Mouse (Mus musculus): Measurements from ENCODE around the gene Gm43738. TPM values are rescaled to one million over a fixed set of nuclear protein-coding genes. Genes with fewer than 3 reads are reported as not detected.

Gene Gm43738
- polyA plus RNA-seq, 1 experiment from 2014 or later = not detected

DNA sequence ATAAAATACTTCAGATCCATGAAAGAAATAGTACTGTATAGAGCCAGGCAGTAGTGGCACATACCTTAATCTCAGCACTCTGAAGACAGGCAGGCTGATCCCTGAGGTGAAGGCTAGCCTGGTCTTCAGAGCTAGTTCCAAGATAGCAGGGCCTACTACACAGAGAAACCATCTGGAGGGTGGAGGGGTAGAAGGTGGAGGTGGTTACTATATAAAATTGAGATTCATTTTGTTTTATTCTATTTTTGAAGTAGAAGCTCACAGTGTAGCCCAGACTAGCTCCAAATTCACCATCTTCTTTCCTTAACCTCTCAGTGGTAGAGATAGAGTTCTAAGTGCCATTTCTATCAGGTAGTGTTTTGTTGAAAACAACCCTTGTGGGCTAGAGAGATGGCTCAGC, 33.6 kb downstream of the Gm43738 start:
- no peak overlapping the region for H3K9ac ChIP-seq (replicated peaks; ENCODE audit: low read length)
- peaks cover 80% of the 10 kb centered on the region for H3K36me3 ChIP-seq (ENCODE audit: insufficient read depth, low read length)
- no peak for ATAC-seq (ENCODE audit: low FRiP score, low TSS enrichment)
- no peak overlapping the region for H3K27ac ChIP-seq (ENCODE audit: low read length)
- no peak overlapping the region for H3K4me2 ChIP-seq (replicated peaks; ENCODE audit: low read depth, low read length)
- no peaks in the 10 kb centered on the region for H3K27me3 ChIP-seq (ENCODE audit: insufficient read depth, low read length)
- H3K4me1 ChIP-seq (ENCODE audit: insufficient read depth, low read length) = no peaks in the 10 kb centered on the region
- no peaks in the 10 kb centered on the region for H3K9me3 ChIP-seq (ENCODE audit: low read length)
- no peak overlapping the region for H3K4me3 ChIP-seq (ENCODE audit: low read length)

DNA sequence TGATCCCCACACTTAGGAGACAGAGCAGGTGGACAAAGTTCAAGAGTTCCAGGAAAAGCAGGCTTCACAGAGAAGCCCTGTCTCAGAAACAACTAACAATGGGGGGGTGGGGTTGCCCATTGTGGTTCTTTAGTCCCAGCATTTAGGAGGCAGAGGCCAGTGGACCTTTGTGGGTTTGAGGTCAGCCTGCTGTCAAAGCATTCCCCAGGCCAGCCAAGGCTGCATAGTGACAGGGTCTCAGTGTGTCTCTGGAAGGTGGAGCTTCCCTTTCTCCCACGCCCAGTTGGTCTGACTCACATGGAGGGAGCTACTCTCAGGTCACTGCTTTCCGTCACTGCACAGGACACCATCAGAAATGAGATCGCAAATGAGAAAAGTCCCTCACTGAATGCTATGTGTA, 39.2 kb downstream of the Gm43738 start:
- H3K4me1 ChIP-seq (ENCODE audit: insufficient read depth, low read length) = no peaks in the 10 kb centered on the region
- 86% methylated on average over 3 of the region's 3 CpGs for WGBS
- H3K27me3 ChIP-seq (ENCODE audit: insufficient read depth, low read length) = no peaks in the 10 kb centered on the region
- H3K4me2 ChIP-seq (replicated peaks; ENCODE audit: low read depth, low read length) = no peak overlapping the region
- no peak overlapping the region for H3K4me3 ChIP-seq (ENCODE audit: low read length)
- no peaks in the 10 kb centered on the region for H3K9me3 ChIP-seq (ENCODE audit: low read length)
- H3K9ac ChIP-seq (replicated peaks; ENCODE audit: low read length) = no peak overlapping the region
- no peak overlapping the region for H3K27ac ChIP-seq (ENCODE audit: low read length)
- ATAC-seq (ENCODE audit: low FRiP score, low TSS enrichment) = no peak
- peaks cover 62% of the 10 kb centered on the region for H3K36me3 ChIP-seq (ENCODE audit: insufficient read depth, low read length)

DNA sequence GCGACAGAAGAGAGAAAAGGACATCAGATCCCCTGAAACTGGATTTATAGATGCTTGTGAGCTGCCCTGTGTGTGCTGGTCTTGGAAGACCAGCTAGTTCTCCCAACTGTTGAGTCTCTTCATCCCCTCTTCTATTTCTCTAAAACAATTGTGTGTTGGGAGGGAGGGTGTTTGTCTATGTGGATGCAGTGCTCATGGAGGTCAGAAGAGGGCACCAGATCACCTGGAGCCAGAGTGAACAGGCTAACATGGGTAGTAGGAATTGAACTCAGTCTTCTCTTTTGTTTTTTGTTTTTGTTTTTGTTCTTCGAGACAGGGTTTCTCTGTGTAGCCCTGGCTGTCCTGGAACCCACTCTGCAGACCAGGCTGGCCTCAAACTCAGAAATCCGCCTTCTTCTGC, 42.1 kb downstream of the Gm43738 start:
- no peaks in the 10 kb centered on the region for H3K9me3 ChIP-seq (ENCODE audit: low read length)
- no peaks in the 10 kb centered on the region for H3K4me1 ChIP-seq (ENCODE audit: insufficient read depth, low read length)
- H3K4me3 ChIP-seq (ENCODE audit: low read length) = no peak overlapping the region
- no peak overlapping the region for H3K9ac ChIP-seq (replicated peaks; ENCODE audit: low read length)
- 90% methylated on average over 3 of the region's 3 CpGs for WGBS
- H3K27me3 ChIP-seq (ENCODE audit: insufficient read depth, low read length) = no peaks in the 10 kb centered on the region
- no peak overlapping the region for H3K27ac ChIP-seq (ENCODE audit: low read length)
- no peak overlapping the region for H3K4me2 ChIP-seq (replicated peaks; ENCODE audit: low read depth, low read length)
- no peak for ATAC-seq (ENCODE audit: low FRiP score, low TSS enrichment)
- H3K36me3 ChIP-seq (ENCODE audit: insufficient read depth, low read length) = peaks cover 62% of the 10 kb centered on the region

DNA sequence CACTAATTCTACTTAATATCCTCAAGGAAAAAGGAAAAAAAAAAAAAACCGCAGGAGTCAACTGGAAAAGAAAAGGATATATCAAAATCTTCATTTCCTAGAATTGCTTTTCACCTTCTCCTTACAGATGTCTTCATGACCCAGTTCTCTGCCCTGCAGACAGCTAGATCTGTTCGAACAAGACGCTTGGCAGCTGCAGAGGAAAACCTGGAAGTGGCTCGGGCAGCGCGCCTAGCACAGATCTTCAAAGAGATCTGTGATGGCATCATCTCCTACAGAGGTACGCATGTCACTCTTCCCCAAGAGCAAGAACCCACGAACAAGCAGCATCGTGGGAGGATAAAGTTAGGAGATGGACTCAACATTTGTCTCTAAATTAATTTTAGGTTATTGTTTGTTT, 42.5 kb downstream of the Gm43738 start:
- Histone ChIP-seq H3K9me3 (ENCODE audit: low read length) (no peaks in the 10 kb centered on the region), H3K4me2 (replicated peaks; ENCODE audit: low read depth, low read length) (no peak overlapping the region), H3K4me1 (ENCODE audit: insufficient read depth, low read length) (no peaks in the 10 kb centered on the region), H3K27me3 (ENCODE audit: insufficient read depth, low read length) (no peaks in the 10 kb centered on the region), H3K9ac (replicated peaks; ENCODE audit: low read length) (no peak overlapping the region), H3K36me3 (ENCODE audit: insufficient read depth, low read length) (peaks cover 61% of the 10 kb centered on the region), H3K4me3 (ENCODE audit: low read length) (no peak overlapping the region), H3K27ac (ENCODE audit: low read length) (no peak overlapping the region)
- 93% methylated on average over 9 of the region's 9 CpGs for WGBS
- no peak for ATAC-seq (ENCODE audit: low FRiP score, low TSS enrichment)

DNA sequence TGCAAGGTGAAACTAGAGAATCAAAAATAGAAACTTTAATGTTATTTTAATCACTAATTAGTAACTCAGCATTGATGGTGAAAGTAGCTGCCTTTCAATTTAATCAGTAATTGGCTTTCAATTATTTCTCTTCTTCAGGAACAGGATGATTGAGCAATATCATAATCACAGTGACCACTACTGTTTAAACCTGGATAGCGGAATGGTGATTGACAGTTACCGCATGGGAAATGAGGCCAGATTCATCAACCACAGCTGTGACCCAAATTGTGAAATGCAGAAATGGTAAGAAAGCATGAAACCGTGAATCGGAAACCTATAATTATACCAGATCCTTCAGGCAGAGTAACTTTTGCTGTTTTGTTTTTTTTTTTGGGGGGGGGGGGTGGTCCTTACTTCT, 57.5 kb downstream of the Gm43738 start:
- Histone ChIP-seq H3K4me1 (ENCODE audit: insufficient read depth, low read length) (no peaks in the 10 kb centered on the region), H3K27ac (ENCODE audit: low read length) (no peak overlapping the region), H3K27me3 (ENCODE audit: insufficient read depth, low read length) (no peaks in the 10 kb centered on the region), H3K9ac (replicated peaks; ENCODE audit: low read length) (no peak overlapping the region), H3K9me3 (ENCODE audit: low read length) (no peaks in the 10 kb centered on the region), H3K4me2 (replicated peaks; ENCODE audit: low read depth, low read length) (no peak overlapping the region), H3K36me3 (ENCODE audit: insufficient read depth, low read length) (peaks cover 52% of the 10 kb centered on the region), H3K4me3 (ENCODE audit: low read length) (no peak overlapping the region)
- no peak for ATAC-seq (ENCODE audit: low FRiP score, low TSS enrichment)
- WGBS = 96% methylated on average over 4 of the region's 4 CpGs

Other genes starting within 250 kb of the Gm43738 start
- gene Msto1, start 187.1 kb downstream of the Gm43738 start, polyA plus RNA-seq (2015; fragmentation: Nextera tagmentation; extraction: Ambion mirVana) = 61.9 and 69.8 TPM in 2 replicates
- 16.6 and 22.1 TPM in 2 replicates for gene Ash1l, start 150.5 kb downstream of the Gm43738 start, polyA plus RNA-seq (2015; fragmentation: Nextera tagmentation; extraction: Ambion mirVana)
- gene Dap3, start 149.9 kb downstream of the Gm43738 start, polyA plus RNA-seq (2015; fragmentation: Nextera tagmentation; extraction: Ambion mirVana) = 161 and 163 TPM in 2 replicates
- 21.3 and 22.5 TPM in 2 replicates for gene Rusc1, start 7.8 kb downstream of the Gm43738 start, polyA plus RNA-seq (2015; fragmentation: Nextera tagmentation; extraction: Ambion mirVana)
- gene Fdps, start 860 bp upstream of the Gm43738 start, polyA plus RNA-seq (2015; fragmentation: Nextera tagmentation; extraction: Ambion mirVana) = 175 and 179 TPM in 2 replicates
- gene Pklr, start 35.0 kb upstream of the Gm43738 start, polyA plus RNA-seq (2015; fragmentation: Nextera tagmentation; extraction: Ambion mirVana) = 4.7 and 5.0 TPM in 2 replicates
- gene Hcn3, start 59.1 kb upstream of the Gm43738 start, polyA plus RNA-seq (2015; fragmentation: Nextera tagmentation; extraction: Ambion mirVana) = 1.8 and 2.0 TPM in 2 replicates
- 29.1 and 30.6 TPM in 2 replicates for gene Clk2, start 63.7 kb upstream of the Gm43738 start, polyA plus RNA-seq (2015; fragmentation: Nextera tagmentation; extraction: Ambion mirVana)
- gene Scamp3, start 76.4 kb upstream of the Gm43738 start, polyA plus RNA-seq (2015; fragmentation: Nextera tagmentation; extraction: Ambion mirVana) = 140 TPM in 2 replicates
- 43.6 and 51.2 TPM in 2 replicates for gene Fam189b, start 82.0 kb upstream of the Gm43738 start, polyA plus RNA-seq (2015; fragmentation: Nextera tagmentation; extraction: Ambion mirVana)
- gene Gba, start 101.8 kb upstream of the Gm43738 start, polyA plus RNA-seq (2015; fragmentation: Nextera tagmentation; extraction: Ambion mirVana) = 54.9 and 56.1 TPM in 2 replicates
- gene Thbs3, start 114.1 kb upstream of the Gm43738 start, polyA plus RNA-seq (2015; fragmentation: Nextera tagmentation; extraction: Ambion mirVana) = 18.2 and 18.4 TPM in 2 replicates
- gene Mtx1, start 126.0 kb upstream of the Gm43738 start, polyA plus RNA-seq (2015; fragmentation: Nextera tagmentation; extraction: Ambion mirVana) = 227 and 235 TPM in 2 replicates
- 20.0 and 23.6 TPM in 2 replicates for gene Muc1, start 128.0 kb upstream of the Gm43738 start, polyA plus RNA-seq (2015; fragmentation: Nextera tagmentation; extraction: Ambion mirVana)
- gene Krtcap2, start 144.9 kb upstream of the Gm43738 start, polyA plus RNA-seq (2015; fragmentation: Nextera tagmentation; extraction: Ambion mirVana) = 272 and 300 TPM in 2 replicates
- 4.7 and 6.0 TPM in 2 replicates for gene Trim46, start 145.2 kb upstream of the Gm43738 start, polyA plus RNA-seq (2015; fragmentation: Nextera tagmentation; extraction: Ambion mirVana)
- 127 and 146 TPM in 2 replicates for gene Dpm3, start 158.3 kb upstream of the Gm43738 start, polyA plus RNA-seq (2015; fragmentation: Nextera tagmentation; extraction: Ambion mirVana)
- 58.8 and 64.3 TPM in 2 replicates for gene Slc50a1, start 169.5 kb upstream of the Gm43738 start, polyA plus RNA-seq (2015; fragmentation: Nextera tagmentation; extraction: Ambion mirVana)
- gene Efna1, start 180.0 kb upstream of the Gm43738 start, polyA plus RNA-seq (2015; fragmentation: Nextera tagmentation; extraction: Ambion mirVana) = 81.9 and 86.7 TPM in 2 replicates
- 11.5 and 11.8 TPM in 2 replicates for gene Efna3, start 221.9 kb upstream of the Gm43738 start, polyA plus RNA-seq (2015; fragmentation: Nextera tagmentation; extraction: Ambion mirVana)
- gene Efna4, start 236.9 kb upstream of the Gm43738 start, polyA plus RNA-seq (2015; fragmentation: Nextera tagmentation; extraction: Ambion mirVana) = 29.2 and 31.3 TPM in 2 replicates
- 107 and 108 TPM in 2 replicates for gene Adam15, start 248.9 kb upstream of the Gm43738 start, polyA plus RNA-seq (2015; fragmentation: Nextera tagmentation; extraction: Ambion mirVana)

Measured in kidney, embryonic 16.5 days (tissue).